Mouse (Mus musculus): ENCODE results near the gene Rwdd2b. TPM values are rescaled to one million over a fixed set of nuclear protein-coding genes. Genes with fewer than 3 reads are reported as not detected.

Rwdd2b gene
- polyA plus RNA-seq, 1 experiment from 2014 or later: 7.9 TPM

- ATAC-seq: no peak
- Histone ChIP-seq H3K4me3 (no peak overlapping the region), H3K36me3 (no peaks in the 10 kb centered on the region), H3K4me1 (peaks cover 20% of the 10 kb centered on the region), H3K9me3 (replicated peaks) (no peaks in the 10 kb centered on the region), H3K9ac (no peak overlapping the region), H3K4me2 (no peak overlapping the region), H3K27ac (no peak overlapping the region), H3K27me3 (replicated peaks) (no peaks in the 10 kb centered on the region)
Observed at GRCm38 (mm10) chr16:87443245-87443644, 2.9 kb upstream of the Rwdd2b start.

GRCm38 (mm10) chr16:87442291-87442690 is 1.9 kb upstream of the Rwdd2b start:
- no peak overlapping the region for H3K9ac ChIP-seq

GRCm38 (mm10) chr16:87441089-87441488 is 716 bp upstream of the Rwdd2b start:
- H3K9me3 ChIP-seq (replicated peaks): no peaks in the 10 kb centered on the region
- H3K27me3 ChIP-seq (replicated peaks): no peaks in the 10 kb centered on the region
- H3K36me3 ChIP-seq: no peaks in the 10 kb centered on the region
- peak overlapping the region; percentile 90 for H3K4me3 ChIP-seq
- peak overlapping the region; percentile 85 for H3K4me2 ChIP-seq
- peaks cover 20% of the 10 kb centered on the region for H3K4me1 ChIP-seq
- 9% methylated on average over 9 of the region's 9 CpGs for WGBS (ENCODE audit: insufficient replicate concordance)
- peak overlapping the region; percentile 87; the same call in 1 of the 2 replicates for H3K27ac ChIP-seq
- H3K9ac ChIP-seq: peak overlapping the region; percentile 87
- ATAC-seq: peak; percentile 24; the same call in 1 of the 2 replicates

More at GRCm38 (mm10) chr16:87442291-87442690, 1.9 kb upstream of the Rwdd2b start:
- no peaks in the 10 kb centered on the region for H3K36me3 ChIP-seq
- no peak overlapping the region for H3K27ac ChIP-seq
- no peak overlapping the region for H3K4me3 ChIP-seq
- no peak for ATAC-seq
- no peaks in the 10 kb centered on the region for H3K9me3 ChIP-seq (replicated peaks)
- WGBS (ENCODE audit: insufficient replicate concordance): 58% methylated on average over 5 of the region's 5 CpGs
- H3K27me3 ChIP-seq (replicated peaks): no peaks in the 10 kb centered on the region
- H3K4me1 ChIP-seq: peaks cover 20% of the 10 kb centered on the region
- H3K4me2 ChIP-seq: no peak overlapping the region

GRCm38 (mm10) chr16:87438697-87439096 is 1.7 kb downstream of the Rwdd2b start:
- Histone ChIP-seq H3K9ac (0 out of 2 replicates have a peak overlapping the region, but pooled peaks have one; percentile 17), H3K4me2 (no peak overlapping the region), H3K27ac (no peak overlapping the region), H3K36me3 (no peaks in the 10 kb centered on the region), H3K4me3 (no peak overlapping the region), H3K27me3 (replicated peaks) (no peaks in the 10 kb centered on the region), H3K4me1 (peaks cover 20% of the 10 kb centered on the region), H3K9me3 (replicated peaks) (no peaks in the 10 kb centered on the region)
- WGBS (ENCODE audit: insufficient replicate concordance): 81% methylated on average over 8 of the region's 8 CpGs
- ATAC-seq: no peak

DNA sequence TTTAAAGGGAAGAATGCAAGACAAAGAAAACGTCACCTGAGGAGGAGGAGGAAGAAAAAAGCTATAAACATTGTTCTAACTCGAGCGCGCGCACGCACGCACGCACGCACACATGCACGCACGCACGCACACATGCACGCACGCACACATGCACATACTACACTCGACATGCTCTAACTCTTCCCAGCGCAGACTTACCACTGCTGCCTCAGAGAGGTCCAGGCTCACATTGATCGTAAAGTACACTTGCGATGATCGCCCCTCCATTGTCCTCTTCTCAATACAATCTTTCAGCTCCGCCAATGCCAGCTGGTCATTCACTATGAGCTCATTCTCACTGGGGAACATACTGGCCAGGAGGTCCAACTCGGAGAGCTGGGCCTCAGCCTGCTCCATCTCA is 3.3 kb downstream of the Rwdd2b start:
- 89% methylated on average over 21 of the region's 21 CpGs for WGBS (ENCODE audit: insufficient replicate concordance)
- Histone ChIP-seq H3K9ac (no peak overlapping the region), H3K4me1 (peaks cover 24% of the 10 kb centered on the region), H3K27me3 (replicated peaks) (no peaks in the 10 kb centered on the region), H3K9me3 (replicated peaks) (no peaks in the 10 kb centered on the region), H3K4me2 (no peak overlapping the region), H3K4me3 (no peak overlapping the region), H3K36me3 (no peaks in the 10 kb centered on the region), H3K27ac (no peak overlapping the region)
- ATAC-seq: no peak

DNA sequence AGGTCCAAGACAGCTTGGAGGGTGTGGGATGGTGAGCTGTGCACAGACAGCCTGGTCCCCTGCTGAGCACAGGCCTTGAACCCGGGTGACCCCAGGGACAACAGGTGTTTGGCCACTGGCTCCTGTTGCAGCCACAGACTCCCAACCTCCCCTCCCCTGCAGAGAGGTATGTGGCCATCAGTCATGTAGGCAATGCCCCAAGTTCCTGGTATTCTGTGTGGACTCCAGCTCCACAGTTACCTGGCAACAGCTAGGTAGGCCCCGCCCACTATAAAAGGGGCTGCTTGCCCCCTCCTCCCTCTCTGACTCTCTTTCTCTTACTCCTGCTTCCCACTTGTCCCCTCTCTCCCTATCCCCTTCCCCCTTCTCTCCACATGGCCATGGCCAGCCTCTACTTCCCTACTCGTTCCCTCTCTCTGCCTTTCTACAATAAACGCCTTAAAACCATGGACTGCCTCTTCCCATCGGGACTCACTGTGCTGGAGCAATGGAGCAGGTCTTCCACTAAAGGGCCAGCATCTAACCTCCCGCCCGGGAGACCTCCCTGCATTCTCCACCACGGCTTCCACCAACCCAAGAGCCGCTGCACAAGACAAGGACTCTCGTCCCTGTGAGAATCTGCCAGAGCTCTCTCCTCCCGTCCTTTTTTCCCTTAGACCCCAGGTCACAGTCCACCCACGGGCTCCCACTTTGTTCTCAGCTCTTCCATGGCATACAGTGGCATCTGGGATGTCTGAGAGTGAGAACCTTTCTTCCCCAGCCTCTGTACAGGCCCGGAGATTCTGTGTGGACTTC is 4.8 kb downstream of the Rwdd2b start:
- Histone ChIP-seq H3K36me3 (no peaks in the 10 kb centered on the region), H3K4me3 (no peak overlapping the region), H3K4me1 (peaks cover 23% of the 10 kb centered on the region), H3K27ac (no peak overlapping the region), H3K4me2 (no peak overlapping the region), H3K27me3 (replicated peaks) (no peaks in the 10 kb centered on the region), H3K9ac (no peak overlapping the region), H3K9me3 (replicated peaks) (no peaks in the 10 kb centered on the region)
- ATAC-seq: no peak
- 72% methylated on average over 13 of the region's 13 CpGs for WGBS (ENCODE audit: insufficient replicate concordance)

DNA sequence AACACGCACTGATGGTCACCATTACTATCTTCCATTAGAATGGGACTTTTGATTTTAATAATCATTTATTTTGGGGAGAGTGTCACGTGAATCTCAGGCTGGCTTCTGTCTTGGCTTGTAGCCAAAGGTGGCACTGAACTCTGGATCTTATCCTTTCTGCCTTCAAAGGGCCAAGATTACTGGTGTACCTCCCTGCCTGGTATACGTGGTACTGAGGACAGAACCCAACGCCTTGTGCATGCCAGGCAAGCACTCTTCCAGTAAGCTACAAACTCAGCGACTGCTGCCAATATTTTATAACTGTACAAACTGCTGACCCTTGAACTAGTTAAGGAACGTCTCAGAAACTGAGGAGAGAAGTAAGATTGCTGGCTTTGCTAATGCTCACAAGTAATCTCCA is 5.4 kb downstream of the Rwdd2b start:
- H3K9me3 ChIP-seq (replicated peaks): no peaks in the 10 kb centered on the region
- H3K4me1 ChIP-seq: peaks cover 29% of the 10 kb centered on the region
- H3K27ac ChIP-seq: no peak overlapping the region
- no peak overlapping the region for H3K4me3 ChIP-seq
- H3K9ac ChIP-seq: no peak overlapping the region
- H3K4me2 ChIP-seq: no peak overlapping the region
- H3K27me3 ChIP-seq (replicated peaks): no peaks in the 10 kb centered on the region
- ATAC-seq: no peak
- H3K36me3 ChIP-seq: no peaks in the 10 kb centered on the region
- 65% methylated on average over 6 of the region's 6 CpGs for WGBS (ENCODE audit: insufficient replicate concordance)

- Histone ChIP-seq H3K27me3 (replicated peaks) (no peaks in the 10 kb centered on the region), H3K4me3 (no peak overlapping the region), H3K4me2 (no peak overlapping the region), H3K27ac (no peak overlapping the region), H3K9ac (no peak overlapping the region), H3K9me3 (replicated peaks) (no peaks in the 10 kb centered on the region), H3K4me1 (peaks cover 30% of the 10 kb centered on the region), H3K36me3 (no peaks in the 10 kb centered on the region)
- WGBS (ENCODE audit: insufficient replicate concordance): 87% methylated on average over 7 of the region's 7 CpGs
- no peak for ATAC-seq
Observed at GRCm38 (mm10) chr16:87434266-87434665, 6.1 kb downstream of the Rwdd2b start.

DNA sequence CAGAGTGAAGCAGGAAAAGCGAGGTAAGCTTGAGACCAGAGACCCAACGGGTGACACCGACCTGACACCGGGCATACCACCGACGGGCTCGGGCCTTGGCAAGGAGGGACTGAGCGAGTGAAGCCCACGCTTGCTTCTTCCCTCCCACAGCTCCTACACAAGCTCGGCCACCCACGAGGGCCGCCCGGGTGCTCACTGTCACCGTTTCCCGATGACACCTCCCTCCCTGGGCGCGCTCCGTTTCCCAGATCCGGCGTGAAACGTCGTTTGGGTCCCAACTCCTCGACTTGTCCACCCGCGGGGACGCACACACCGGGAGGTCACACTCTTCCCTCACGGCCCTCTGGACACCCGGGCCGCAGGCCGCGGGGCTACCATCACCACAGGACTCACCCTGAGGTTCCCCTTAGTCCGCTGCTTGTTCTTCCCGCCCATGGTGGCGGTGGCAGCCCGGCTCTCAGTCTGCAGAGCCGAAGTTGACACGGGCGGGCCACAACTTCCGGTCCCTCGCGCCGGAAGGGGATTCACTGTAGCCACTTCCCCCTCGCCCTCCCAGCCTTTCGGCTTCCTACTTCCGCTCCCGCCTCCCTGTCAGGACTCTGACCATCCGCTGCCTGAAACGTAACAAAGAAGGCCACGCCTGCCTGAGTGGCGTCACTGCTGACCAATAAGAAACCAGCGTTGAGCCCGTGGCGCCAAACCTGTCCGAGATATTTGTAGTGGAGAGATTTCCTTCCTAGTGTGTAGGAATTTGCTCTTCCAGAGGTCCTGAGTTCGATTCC is 8.1 kb downstream of the Rwdd2b start, which contains the start of gene Ltn1:
Gene Ltn1 (minus strand): TSS at position 580 of the 782 bp plus-strand sequence.
- Histone ChIP-seq H3K4me2 (peak within 1 kb of the TSS; percentile 80), H3K9me3 (replicated peaks) (no peaks in the 10 kb centered on the region), H3K27ac (peak within 1 kb of the TSS; percentile 78), H3K36me3 (peaks cover 3% of the 10 kb centered on the region), H3K4me3 (peak within 1 kb of the TSS; percentile 84), H3K4me1 (peaks cover 29% of the 10 kb centered on the region), H3K9ac (peak within 1 kb of the TSS; percentile 83), H3K27me3 (replicated peaks) (no peaks in the 10 kb centered on the region)
- peak; percentile 99 for ATAC-seq
- WGBS (ENCODE audit: insufficient replicate concordance): under 1% methylated on average over 56 of the region's 56 CpGs

DNA sequence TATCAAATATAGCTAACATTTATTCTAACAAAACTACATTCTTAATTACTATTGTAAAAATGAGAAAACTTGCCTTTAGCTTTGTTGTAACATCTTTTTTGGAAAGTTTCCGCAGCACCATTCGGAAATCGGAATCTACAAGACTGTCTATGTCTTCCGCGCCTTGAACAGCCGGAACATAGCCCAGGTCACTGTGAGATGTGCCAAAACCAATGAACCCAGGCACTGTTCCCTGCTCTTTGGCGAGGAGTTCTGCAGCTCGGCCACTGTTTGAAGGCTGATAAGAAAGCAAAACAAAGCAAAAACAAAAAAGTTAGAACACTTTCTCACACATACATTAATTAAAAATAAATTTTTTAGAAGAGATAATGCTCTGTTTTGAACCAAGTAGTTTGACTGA is 12.9 kb downstream of the Rwdd2b start:
- Histone ChIP-seq H3K9me3 (replicated peaks) (no peaks in the 10 kb centered on the region), H3K36me3 (peaks cover 49% of the 10 kb centered on the region), H3K4me3 (no peak overlapping the region), H3K27ac (no peak overlapping the region), H3K4me2 (no peak overlapping the region), H3K9ac (no peak overlapping the region), H3K27me3 (replicated peaks) (no peaks in the 10 kb centered on the region), H3K4me1 (peaks cover 26% of the 10 kb centered on the region)
- no peak for ATAC-seq
- WGBS (ENCODE audit: insufficient replicate concordance): 90% methylated on average over 8 of the region's 8 CpGs

DNA sequence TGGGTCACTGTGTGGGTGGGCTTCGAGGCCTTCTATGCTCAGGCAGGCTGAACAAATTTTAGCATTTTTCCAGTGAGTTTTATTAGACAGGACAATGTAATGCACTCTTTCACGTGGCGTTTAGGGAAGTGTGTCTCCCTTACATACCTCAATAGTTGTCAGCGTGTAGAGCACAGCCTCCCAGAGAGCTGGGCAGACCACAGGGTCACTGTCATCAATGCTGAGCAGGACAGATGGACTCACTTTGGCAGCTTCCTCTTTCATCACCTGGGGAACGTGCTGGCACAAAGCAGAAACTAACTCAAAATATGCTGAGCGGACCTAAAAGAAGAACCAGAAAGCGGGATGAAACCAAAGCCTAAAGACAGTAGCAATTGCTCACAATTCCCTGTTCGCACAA is 19.7 kb downstream of the Rwdd2b start:
- 82% methylated on average over 8 of the region's 8 CpGs for WGBS (ENCODE audit: insufficient replicate concordance)
- H3K4me1 ChIP-seq: no peaks in the 10 kb centered on the region
- peaks cover 97% of the 10 kb centered on the region for H3K36me3 ChIP-seq
- no peak overlapping the region for H3K4me2 ChIP-seq
- no peak overlapping the region for H3K27ac ChIP-seq
- H3K27me3 ChIP-seq (replicated peaks): no peaks in the 10 kb centered on the region
- no peak for ATAC-seq
- no peak overlapping the region for H3K9ac ChIP-seq
- H3K9me3 ChIP-seq (replicated peaks): peaks cover 9% of the 10 kb centered on the region; the same call in 1 of the 2 replicates
- H3K4me3 ChIP-seq: no peak overlapping the region

DNA sequence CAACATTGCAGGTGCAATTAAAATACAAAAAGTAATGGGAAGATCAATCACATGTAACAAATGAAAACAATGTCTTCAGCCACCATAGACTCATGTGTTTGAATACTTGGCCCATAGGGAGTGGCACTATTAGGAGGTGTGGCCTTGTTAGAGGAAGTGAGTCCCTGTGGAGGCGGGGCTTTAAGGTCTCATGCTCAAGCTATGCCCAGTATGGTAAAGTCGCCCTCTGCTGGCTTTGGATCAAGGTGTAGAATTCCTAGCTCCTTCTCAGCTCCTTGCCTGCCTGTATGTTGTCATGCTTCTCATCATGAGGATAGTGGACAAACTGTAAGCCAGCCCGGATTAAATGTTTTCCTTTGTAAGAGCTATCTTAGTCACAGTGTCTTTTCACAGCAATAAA is 35.4 kb downstream of the Rwdd2b start:
- ATAC-seq: peak; percentile 82
- no peaks in the 10 kb centered on the region for H3K27me3 ChIP-seq (replicated peaks)
- no peak overlapping the region for H3K4me3 ChIP-seq
- no peak overlapping the region for H3K4me2 ChIP-seq
- H3K27ac ChIP-seq: no peak overlapping the region
- H3K36me3 ChIP-seq: peaks cover 92% of the 10 kb centered on the region
- WGBS (ENCODE audit: insufficient replicate concordance): 77% methylated on average over 3 of the region's 3 CpGs
- no peaks in the 10 kb centered on the region for H3K9me3 ChIP-seq (replicated peaks)
- H3K9ac ChIP-seq: no peak overlapping the region
- H3K4me1 ChIP-seq: no peaks in the 10 kb centered on the region
